Mouse (Mus musculus) cerebellum, postnatal 4 days (tissue): ENCODE results near the gene Cd24a.

Experiments
- DNase-seq, 2 experiments: peaks; one replicate each; pipeline ENCODE4 v3.0.0; 2022; ENCODE audit warnings: low spot score in 2 of 2, mixed read lengths in 1 of 2

Gene Cd24a

GRCm38 (mm10) chr10:43581260-43581659 is 3.2 kb downstream of the Cd24a start:
- DNase-seq = no peak

- no peak for DNase-seq
Measured at GRCm38 (mm10) chr10:43584538-43584937, 6.5 kb downstream of the Cd24a start.

- DNase-seq = no peak
Measured at GRCm38 (mm10) chr10:43588470-43589177, 10.5 kb downstream of the Cd24a start.

- no peak for DNase-seq
Measured at GRCm38 (mm10) chr10:43591477-43591876, 13.4 kb downstream of the Cd24a start.

GRCm38 (mm10) chr10:43593182-43593581 is 15.1 kb downstream of the Cd24a start:
- no peak for DNase-seq

- no peak for DNase-seq
Measured at GRCm38 (mm10) chr10:43594187-43594586, 16.1 kb downstream of the Cd24a start.

- no peak for DNase-seq
Measured at GRCm38 (mm10) chr10:43594894-43595293, 16.8 kb downstream of the Cd24a start.

GRCm38 (mm10) chr10:43598067-43598726 is 20.1 kb downstream of the Cd24a start:
- no peak for DNase-seq

GRCm38 (mm10) chr10:43601039-43601438 is 23.0 kb downstream of the Cd24a start:
- DNase-seq = no peak

GRCm38 (mm10) chr10:43601511-43602396 is 23.7 kb downstream of the Cd24a start:
- no peak for DNase-seq

GRCm38 (mm10) chr10:43603975-43604686 is 26.0 kb downstream of the Cd24a start:
- DNase-seq = no peak

GRCm38 (mm10) chr10:43604687-43605250 is 26.7 kb downstream of the Cd24a start:
- DNase-seq = no peak

- DNase-seq = no peak
Measured at GRCm38 (mm10) chr10:43605901-43606300, 27.8 kb downstream of the Cd24a start.

- no peak for DNase-seq
Measured at GRCm38 (mm10) chr10:43609507-43609906, 31.4 kb downstream of the Cd24a start.

- DNase-seq = no peak
Measured at GRCm38 (mm10) chr10:43609958-43610357, 31.9 kb downstream of the Cd24a start.

GRCm38 (mm10) chr10:43611081-43611480 is 33.0 kb downstream of the Cd24a start:
- no peak for DNase-seq

GRCm38 (mm10) chr10:43619059-43619531 is 41.0 kb downstream of the Cd24a start:
- no peak for DNase-seq

GRCm38 (mm10) chr10:43619939-43620338 is 41.9 kb downstream of the Cd24a start:
- no peak for DNase-seq

- DNase-seq = no peak
Measured at GRCm38 (mm10) chr10:43623510-43623909, 45.4 kb downstream of the Cd24a start.

- no peak for DNase-seq
Measured at GRCm38 (mm10) chr10:43624362-43624761, 46.3 kb downstream of the Cd24a start.

GRCm38 (mm10) chr10:43624791-43625398 is 46.8 kb downstream of the Cd24a start:
- no peak for DNase-seq
